Mouse (Mus musculus): ENCODE measurements around the gene Vcl.

Vcl gene

DNA sequence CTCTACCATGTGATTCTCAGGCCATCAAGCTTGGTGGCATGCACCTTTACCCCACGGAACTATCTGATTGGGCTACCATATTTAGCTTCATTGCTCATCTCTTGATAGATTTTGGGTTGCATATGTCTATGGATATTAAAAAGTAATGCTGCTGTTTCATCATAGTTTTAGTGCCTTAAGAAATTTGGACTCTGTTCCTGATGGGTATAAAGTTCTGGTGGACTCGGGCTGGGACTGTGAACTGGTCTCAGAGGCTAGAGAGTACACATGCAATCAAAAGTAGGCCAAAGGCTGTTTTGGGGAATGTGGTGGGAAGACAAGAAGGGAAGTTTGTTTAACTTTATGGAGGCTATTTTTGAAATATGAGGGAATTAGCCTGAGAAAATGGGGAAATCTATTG is 16.1 kb downstream of the Vcl start:
- DNase-seq: no peak

DNA sequence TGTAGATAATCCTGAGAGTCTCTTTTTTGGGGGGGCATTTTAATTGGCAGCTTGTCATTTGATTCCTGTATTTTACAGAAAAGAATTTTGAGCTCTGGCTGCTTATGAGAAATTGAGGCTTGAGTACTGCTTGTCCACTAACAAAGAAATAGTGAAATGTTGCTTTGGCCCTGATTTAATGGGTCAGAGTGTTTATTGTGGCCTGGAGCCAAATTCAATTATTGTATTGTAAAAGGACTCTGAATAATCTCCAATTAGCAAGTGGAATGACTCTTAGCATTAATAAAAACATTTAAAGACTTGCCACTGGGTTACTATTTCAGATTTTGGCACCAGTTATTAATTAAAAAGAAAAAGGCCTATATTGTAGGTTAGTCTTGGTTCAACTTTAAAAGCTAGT is 26.8 kb downstream of the Vcl start:
- no peak for DNase-seq

DNA sequence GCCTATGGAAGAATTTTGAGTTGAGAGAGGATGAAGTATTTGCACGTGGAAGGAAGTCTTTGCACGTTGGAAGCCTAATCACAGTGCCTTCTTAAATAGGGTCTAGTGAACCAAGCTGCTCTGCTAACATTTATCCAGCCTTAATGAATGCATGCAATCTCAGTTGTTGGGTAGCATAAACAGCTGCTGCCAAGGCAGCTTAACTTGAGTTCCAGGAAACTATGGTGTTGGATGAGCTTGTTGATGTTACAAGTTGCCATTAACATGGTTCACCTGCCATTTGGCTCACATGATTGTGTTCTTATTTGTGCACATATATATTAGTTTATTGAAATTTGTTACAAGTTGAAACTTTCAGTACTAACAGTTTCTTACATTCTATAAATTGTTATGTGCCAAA is 29.8 kb downstream of the Vcl start:
- no peak for DNase-seq

DNA sequence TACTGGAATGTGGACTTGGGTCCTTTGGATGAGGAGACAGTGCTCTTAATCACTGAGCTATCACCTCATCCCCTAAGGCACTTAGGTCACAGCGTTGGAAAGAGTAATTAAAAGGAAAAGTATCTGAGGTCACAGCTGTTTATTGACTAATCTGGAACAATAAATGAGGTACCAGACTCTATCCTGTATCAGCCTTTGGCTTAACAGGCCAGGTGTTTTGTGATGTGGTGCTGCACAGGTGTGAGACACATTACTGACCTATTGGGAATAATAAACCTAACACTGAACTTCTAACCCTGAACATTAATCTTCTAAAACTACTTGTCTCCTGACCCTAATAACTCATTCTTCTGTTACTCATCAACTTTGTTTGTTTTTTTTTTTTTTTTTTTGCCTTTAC is 33.3 kb downstream of the Vcl start:
- DNase-seq: no peak

DNA sequence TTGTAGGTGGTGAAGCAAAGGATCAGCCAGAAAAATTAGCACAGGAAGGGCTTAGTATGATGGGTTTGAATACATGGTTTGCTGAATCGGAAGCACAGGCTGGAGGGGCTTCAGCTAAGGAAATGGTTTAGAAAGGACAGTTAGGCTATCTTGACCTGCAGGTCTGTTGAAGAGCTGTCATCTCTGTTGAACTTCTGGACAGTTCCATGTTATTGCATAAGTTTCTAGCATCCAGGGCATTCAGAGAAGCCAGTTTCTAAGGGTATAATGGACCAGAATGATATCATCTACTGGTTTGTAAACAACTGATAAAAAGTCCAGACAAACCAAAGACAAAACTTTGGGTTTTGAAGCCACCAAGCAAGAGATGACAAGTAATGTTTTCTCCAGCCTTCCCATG is 33.7 kb downstream of the Vcl start:
- DNase-seq: no peak

DNA sequence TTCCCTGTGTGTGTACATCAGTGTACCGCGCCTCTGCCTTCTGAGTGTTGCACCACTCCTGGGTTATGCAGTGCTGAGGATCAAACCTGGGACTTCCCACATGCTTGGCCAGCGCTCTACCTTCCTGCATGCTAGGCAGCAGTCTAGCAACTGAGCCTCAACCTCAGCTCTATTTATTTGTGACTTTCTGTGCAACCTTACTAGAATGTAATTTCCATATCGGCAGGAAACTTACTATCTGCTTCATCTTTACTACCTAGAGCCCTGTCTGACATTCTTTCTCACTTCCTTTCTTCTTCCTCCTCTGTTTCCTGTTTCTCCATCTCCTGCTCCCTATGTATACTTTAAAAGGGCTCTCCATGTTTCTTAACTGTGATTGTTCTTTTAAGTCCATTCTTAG is 34.7 kb downstream of the Vcl start:
- peak; percentile 12 for DNase-seq

DNA sequence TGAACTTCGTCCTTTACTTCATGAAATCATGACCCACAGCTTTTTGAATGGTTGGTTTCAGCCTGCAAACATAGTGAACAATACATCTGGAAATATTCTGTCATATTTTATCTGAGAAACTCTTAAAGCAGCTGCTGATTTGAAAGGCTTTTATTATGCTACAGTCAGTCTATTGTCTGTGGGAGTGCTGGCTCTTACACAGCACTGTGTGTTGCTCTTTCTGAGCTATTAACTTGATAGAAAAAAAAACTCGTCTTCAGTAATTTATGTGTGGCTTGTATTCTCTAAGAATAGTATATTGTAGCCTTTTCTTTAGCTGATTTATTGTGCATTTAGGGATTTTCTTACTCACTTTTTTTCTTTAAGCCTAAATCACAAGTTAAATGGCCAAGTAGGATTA is 35.1 kb downstream of the Vcl start:
- no peak for DNase-seq

DNA sequence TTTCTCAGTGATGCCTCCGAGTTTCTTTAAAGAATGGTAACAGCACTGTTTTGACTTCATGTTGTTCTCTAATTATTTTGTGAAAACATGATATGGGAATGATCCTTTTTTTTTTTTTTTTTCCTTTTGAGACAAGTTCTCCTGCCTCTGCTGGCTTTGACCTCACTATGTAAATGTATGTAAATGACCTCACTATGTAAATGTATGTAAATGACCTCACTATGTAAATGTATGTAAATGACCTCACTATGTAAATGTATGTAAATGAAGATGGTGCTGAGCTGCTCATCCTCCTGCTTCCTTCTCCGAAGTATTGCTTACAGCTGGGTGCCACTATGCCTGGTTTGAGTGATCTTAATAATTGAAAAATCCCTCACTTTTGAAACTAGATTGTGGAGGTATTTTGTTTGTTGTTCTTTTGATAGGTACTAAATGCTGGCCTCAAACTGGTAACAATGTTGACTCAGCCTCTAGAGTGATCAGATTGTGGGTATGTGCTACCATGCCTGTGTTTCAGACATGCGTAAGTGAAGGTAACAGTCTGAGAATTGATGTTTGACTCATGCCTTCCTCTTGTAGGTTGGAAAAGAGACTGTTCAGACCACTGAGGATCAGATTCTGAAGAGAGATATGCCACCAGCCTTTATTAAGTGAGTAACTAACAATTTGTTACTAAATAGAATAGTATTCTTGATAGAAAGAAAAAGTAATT is 37.9 kb downstream of the Vcl start:
- no peak for DNase-seq

DNA sequence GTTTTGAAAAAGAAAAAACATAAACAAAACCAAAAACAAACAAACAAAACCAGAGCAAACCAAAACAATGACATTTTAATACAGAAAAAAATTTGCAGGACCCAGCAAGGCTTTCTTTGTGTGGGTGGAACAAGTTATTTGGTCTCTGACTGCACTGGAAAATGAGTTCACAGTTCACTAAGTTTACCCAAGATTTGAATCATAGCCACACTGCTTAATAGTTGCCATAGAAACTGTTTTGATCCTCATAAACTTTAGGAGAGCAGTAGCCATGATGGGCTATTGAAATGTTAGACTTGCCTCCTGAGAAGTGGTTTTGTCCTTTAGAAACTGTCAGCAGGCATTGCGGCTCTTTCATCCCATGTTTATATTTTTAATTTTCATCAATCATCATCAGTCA is 39.9 kb downstream of the Vcl start:
- no peak for DNase-seq

DNA sequence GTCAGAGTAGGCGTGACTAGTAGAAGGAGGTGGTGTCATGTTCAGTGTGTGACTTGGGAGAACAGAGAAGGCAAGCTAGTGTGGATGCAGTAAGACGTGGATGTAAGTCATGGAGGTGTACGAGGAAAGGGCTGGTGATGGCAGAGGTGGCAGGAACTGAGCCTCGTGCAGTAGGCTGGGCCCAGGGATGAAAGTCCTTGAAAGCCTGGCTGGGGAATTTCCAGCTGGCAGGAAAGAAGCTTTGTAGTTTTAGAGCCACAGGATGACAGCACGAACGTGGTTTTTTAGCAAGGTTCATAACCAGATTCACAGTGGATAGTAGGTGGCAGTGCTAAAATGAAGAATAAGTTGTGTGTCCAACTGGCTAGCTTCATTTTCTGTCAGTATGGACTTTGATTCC is 41.2 kb downstream of the Vcl start:
- no peak for DNase-seq

DNA sequence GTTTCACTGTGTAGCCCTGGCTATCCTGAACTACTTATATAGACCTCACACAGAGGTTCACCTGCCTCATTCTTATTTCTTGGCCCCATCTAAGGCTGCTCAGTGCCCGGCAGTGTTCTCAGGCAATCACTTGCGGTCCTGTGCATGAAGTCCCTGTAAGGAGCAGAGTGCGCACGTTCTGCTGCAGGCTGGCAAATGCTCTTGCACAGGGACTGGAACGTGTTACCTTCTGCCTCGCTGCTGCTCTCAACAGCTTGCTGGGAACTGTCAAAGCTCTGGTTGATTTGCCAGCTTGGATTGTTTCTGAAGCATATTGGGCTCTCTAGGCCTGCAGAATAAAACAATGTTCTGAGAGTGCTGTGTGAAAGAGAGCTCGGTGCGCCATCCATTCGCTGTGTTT is 41.7 kb downstream of the Vcl start:
- DNase-seq: no peak

DNA sequence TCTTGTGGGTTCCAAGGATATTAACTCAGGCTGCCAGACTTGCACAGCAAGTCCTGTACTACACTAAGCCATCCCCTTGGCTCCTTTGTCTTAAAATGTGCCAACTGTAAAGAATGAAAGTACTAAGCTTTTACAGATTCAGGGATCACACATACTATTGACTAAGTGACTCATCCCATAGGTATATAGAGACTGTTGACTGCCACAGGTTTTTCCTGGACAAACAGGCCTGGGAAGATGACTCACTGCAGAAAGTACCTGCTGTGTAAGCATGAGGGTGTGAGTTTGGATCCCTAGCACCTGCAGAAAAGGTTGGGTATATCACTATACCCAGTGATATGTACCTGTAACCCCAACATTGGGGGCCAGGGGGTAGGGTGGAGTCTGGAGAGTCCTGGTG is 44.6 kb downstream of the Vcl start:
- DNase-seq: no peak

DNA sequence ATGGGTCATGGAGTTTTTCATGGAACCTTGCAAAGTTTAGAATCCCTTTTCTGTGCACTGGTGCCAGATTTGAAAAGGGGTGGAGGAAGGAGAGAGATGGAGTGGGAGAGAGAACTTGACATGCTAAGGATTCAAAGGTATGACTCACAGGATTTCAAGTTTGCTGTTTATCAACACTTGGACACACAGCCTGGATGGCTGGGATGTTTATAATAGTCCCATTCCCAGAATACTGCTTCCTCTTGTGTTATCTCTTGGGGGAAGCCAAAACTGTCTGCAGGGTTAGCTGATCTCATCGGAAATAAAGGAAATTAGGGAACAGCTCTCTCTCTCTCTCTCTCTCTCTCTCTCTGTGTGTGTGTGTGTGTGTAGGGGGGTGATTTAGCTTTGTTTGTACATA is 47.5 kb downstream of the Vcl start:
- no peak for DNase-seq

DNA sequence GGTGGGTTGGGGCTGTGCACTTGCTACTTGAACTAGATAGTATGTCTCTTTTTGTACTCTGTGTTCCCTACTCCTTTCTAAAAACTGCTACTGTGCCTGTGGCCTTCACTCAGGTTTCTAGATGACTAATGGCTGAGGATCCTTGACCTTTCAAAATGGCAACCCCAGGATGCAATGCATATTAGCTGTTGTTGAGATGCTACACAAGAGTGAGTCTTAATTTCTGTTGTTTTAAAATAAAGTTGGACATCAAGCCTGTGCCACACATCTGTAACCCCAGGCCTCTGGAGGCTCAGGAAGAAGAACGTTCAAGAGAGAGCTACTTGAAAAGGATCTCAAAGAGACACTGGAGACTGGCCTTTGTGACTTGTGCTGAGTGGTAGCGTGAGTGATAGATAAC is 48.5 kb downstream of the Vcl start:
- DNase-seq: no peak

DNA sequence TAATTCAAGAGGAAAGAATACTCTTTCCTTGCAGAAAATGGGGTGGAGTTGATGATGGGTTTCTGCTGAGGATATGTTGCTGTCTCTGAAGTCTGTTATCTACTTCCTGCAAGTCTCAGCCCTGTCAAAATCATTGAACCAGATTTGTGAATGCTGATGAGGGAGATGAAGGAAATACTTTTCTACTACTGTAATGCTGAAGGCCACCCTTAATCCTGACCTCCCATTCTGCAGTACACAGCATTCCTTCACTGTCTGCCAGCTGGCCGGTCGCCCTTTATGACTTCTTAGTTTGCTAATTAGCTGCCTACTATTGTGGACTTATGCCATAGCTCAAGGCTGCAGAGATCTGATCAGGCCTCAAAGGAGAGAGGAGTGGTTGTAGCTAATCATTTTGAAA is 54.6 kb downstream of the Vcl start:
- DNase-seq: no peak

DNA sequence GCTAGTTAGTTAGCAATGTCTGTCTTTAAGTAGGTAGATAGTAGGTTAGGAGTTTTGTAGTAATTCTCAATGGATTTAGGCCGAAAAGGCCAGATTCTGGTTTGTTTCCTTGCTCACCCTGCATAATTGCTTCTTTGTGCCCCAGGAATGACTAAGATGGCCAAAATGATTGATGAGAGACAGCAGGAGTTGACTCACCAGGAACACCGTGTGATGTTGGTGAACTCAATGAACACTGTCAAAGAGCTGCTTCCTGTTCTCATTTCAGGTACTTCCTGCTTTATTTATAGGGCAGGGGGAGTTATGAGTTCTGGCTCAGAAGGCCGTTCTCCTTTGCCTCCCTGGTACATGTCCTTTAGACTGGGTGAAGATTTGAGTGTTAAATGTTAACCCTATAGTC is 56.3 kb downstream of the Vcl start:
- DNase-seq: no peak

DNA sequence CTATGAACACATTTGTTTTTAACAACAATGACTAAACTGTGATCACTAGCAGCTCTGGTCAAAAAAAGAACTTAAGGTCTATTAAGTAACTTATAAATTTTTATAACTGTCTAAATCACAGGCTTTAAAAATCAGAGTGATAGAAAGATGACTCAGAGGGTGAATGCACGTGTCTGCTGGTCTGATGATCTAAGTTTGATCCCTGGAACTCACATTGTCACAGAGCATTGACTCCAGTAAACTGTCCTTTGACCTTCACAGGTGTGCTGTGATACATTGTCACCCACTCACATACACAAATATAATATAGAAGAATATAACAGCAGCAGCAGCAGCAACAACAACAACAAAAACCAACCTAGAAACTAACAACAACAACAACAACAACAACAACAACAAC is 62.3 kb downstream of the Vcl start:
- no peak for DNase-seq

DNA sequence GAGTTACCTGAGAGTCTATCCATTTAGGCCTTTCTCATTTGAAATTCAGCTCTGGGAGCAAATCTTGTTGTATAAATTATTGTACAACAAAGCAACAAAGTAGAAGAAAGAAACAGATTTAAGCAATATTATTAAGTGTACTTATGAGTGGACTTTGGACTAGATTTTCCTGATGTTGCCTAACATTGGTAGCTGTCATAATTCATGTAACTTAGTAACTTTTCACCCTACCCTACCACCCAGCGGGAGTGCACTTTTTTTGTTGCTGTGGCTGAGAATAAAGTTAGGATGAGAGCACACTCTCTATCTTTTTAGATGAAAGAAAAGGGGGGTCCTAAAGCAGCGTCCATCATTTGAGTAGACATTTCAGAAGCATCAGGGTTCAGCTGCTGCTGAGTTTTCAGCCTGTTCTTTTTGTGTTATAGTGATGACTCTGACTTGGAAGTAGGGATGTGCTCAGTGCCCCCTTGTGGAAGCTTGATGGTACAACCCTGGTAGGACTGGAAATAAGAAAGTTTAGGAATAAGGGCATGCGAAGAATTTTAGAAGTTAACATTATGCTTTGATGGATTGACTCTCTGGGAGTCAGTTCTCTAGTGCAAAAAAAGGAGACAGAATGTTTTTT is 64.0 kb downstream of the Vcl start:
- peak; percentile 35 for DNase-seq

DNA sequence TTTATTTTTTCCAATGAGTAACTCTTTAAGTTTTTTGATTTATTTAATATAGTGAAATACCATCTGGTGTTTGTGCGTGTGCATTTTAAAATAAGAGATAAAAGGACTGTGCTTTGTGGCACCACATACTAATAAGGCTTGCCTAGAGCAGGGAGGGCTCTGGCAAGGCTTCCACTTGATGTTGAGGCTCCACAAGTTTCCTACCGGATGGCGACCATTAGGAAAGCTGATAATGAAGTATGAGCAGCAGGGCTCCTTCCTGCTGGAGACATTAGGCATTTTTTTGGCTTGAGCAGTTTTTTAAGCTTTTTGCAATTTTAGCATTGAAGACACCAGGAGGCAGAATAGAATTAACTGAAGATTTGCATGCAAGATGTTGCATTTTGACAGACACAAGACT is 65.3 kb downstream of the Vcl start:
- DNase-seq: no peak

DNA sequence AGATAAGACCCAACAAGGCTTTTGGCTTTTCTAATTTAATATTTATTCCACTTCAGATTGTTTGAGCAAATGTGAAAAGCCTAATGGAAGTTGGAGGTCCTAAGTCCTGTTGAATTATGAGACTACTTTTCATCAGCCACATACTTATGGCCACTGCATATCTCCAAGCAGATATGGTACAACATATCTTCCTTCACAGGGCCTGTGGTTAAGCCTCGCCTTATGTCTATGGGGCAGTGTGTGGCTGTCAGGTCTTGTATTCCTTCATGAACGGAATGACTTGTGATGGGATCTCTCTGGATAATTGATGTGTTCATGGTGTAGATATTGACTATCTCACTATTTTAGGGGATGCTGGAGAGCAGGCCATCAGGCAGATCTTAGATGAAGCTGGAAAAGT is 66.3 kb downstream of the Vcl start:
- no peak for DNase-seq

DNA sequence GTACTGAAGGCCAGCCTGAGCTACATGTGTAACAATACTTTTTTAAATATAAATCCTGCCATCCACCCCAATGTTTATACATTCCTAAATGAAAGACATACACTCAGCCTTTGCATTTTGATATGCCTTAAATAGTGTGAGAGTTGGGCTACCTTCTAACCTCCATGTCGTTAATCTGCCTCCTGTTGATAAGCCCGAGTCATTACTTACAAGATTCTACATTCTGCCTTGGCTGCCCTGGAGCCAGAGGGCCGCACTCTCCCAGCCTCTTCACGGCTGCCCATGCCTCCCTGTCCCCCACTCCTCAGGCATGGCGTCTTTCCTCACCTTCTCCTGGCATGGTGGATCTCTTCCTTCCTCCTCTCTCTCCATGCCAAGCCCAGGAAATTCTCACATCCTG is 67.2 kb downstream of the Vcl start:
- DNase-seq: no peak

DNA sequence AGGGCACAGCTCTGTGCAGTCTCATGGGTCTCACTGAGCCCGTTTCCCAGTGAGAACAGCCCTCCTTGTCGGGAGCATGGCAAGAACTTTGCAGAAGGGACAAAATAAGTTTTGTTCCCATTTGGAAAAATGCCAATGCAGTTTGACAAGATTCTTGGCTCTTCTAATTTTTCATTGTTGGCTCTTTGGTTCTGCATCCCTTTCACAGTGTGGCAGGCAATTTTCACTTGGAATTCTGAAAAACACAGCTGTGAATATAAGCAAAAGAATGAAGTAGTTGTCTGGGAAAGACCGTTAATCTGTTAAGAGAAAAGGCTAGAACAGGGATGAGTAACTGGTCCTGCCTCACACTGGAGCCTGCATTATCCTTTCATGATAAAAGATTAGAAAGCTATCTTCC is 68.3 kb downstream of the Vcl start:
- no peak for DNase-seq

DNA sequence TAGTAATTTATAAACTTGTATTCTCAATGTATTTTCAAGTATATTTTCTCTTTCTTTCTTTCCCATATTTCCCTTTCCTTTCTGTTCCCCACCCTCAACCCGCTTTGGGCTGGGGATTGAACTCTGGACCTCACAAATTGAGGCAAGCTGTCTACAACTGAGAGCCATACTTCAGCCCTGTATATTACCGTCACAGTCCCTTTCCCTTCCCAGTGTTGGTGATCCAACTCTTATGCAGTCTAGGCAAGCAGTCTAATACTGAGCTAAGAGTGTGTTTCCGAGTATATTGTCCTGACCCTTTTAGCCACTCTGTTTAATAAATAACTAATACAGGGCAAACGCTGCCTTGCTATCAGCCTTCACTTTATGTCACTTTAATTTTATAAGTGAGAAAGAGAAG is 70.4 kb downstream of the Vcl start:
- DNase-seq: no peak

DNA sequence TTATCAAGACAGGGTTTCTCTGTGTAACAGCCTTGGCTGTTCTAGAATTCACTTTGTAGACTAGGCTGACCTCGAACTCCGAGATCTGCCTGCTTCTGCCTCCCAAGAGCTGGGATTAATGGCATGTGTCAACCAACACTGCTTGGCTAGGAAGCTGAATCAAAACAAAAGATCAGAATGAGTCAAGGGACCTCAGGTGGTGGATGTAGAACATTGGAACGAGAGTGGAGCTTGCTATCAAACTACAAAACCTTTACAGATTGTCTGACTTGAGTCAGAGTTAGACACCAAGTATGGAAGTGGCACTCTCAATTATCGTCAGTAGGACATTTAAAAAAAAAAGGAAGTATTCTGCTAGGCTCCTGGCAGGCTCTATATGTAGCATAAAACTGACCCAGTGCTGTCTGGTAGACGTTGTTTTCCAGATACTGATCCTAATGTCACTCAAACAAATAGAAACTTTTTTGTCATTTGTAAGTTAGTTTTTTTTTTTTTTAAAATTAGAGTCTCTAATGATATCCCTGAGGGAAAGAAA is 84.7 kb downstream of the Vcl start:
- no peak for DNase-seq

DNA sequence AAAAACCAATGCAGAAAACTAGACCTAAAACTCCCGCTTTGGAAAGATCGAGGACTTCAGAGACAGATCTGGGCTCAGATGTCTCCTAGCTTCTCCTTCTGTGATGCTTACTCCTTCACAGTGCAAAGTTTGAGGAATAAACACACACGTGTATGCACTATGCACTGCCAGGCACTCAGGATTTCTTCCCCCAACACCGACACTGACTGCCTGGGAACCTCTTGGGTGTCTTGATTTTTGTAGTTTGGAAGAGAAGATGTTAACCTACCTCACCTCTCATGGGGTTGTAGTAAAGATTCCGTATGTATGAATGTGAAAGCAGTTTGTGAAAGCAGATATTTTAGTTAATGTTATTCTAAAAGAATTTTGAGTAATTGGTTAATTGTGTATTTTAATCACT is 88.7 kb downstream of the Vcl start:
- DNase-seq: no peak

Measured in thymus, postnatal 14 days (tissue).